Mouse (Mus musculus): Measurements from ENCODE around the gene Sarnp. TPM values are rescaled to one million over a fixed set of nuclear protein-coding genes. Genes with fewer than 3 reads are reported as not detected.

Gene Sarnp
- total and polyA plus RNA-seq, 2 experiments from 2014 or later: 24.3 to 126 TPM

DNA sequence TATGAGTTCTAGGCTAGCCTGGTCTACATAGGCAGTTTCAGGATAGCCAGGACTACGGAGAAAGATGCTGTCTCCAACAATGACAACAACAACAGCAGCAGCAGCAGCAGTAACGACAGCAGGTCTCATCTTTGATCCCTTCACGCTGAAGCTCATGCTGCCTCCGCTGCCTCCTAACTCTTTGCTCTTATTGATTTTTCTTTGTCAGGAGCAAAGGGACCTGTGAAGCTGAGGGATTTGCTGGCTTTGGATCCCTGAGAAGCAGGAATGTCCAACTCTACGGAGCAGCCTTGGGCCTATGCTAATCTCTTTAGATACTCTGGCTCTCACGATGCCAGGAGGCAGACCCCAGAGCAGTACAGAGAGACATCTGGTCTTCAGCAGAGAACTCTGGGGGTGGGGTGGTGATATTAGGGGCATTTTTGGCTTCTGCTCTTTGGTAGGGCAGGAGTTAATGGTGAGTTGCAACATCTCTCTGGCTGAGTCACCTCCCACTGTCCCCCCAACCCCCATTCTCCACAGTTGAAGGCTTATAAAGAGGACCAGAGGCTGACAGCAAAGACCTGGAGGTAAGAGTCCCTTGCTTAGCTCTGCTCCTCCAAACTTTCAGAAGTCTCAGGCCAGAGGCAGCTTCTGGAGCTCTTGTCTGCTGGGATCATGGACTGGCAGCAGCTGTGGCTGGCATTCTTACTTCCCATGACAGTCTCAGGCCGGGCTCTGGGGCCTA, 26.6 kb upstream of the Sarnp start, which contains the start of gene Mmp19:
TSS of gene Mmp19 (plus strand) at position 513 of the 727 bp plus-strand sequence.
- H3K9ac ChIP-seq (replicated peaks; ENCODE audit: low read length): no peak within 1 kb of the TSS
- H3K4me2 ChIP-seq (ENCODE audit: low read depth, low read length): no peak within 1 kb of the TSS
- no peak within 1 kb of the TSS for H3K27ac ChIP-seq
- no peaks in the 10 kb centered on the region for H3K36me3 ChIP-seq (ENCODE audit: insufficient read depth, low read length)
- H3K27me3 ChIP-seq (ENCODE audit: insufficient read depth, low read length): no peaks in the 10 kb centered on the region
- H3K4me1 ChIP-seq (ENCODE audit: insufficient read depth, low read length): no peaks in the 10 kb centered on the region
- no peaks in the 10 kb centered on the region for H3K9me3 ChIP-seq (ENCODE audit: low read length)
- DNase-seq (ENCODE audit: low spot score) (no peak), ATAC-seq (no peak)
- no peak within 1 kb of the TSS for H3K4me3 ChIP-seq (ENCODE audit: low read length)
- no peak for TF ChIP-seq CTCF (IDR thresholded peaks at IDR 0.05; ENCODE audit: low read depth)
- 74% methylated on average over 7 of the region's 7 CpGs for WGBS

DNA sequence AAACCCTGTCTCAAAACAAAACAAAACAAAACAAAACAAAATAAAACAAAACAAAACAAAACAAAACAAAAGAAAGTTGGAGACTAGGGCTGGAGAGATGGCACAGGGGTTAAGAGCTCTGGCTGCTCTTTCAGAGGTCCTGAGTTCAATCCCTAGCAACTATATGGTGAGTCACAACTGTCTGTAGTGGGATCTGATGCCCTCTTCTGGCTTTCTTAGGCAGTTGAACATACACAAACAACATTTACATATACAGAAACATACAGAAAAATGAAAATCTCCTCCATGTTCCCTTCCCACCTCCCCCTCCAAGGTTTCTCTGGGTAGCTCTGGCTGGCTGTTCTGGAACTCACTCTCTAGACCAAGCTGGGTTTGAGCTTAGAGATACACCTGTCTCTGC, 25.1 kb upstream of the Sarnp start:
- Histone ChIP-seq H3K4me3 (ENCODE audit: low read length) (no peak overlapping the region), H3K27me3 (ENCODE audit: insufficient read depth, low read length) (no peaks in the 10 kb centered on the region), H3K36me3 (ENCODE audit: insufficient read depth, low read length) (no peaks in the 10 kb centered on the region), H3K4me2 (ENCODE audit: low read depth, low read length) (no peak overlapping the region), H3K9ac (replicated peaks; ENCODE audit: low read length) (no peak overlapping the region), H3K4me1 (ENCODE audit: insufficient read depth, low read length) (no peaks in the 10 kb centered on the region), H3K9me3 (ENCODE audit: low read length) (no peaks in the 10 kb centered on the region), H3K27ac (no peak overlapping the region)
- TF ChIP-seq CTCF (IDR thresholded peaks at IDR 0.05; ENCODE audit: low read depth): no peak
- no peak for ATAC-seq
- DNase-seq (ENCODE audit: low spot score): no peak

DNA sequence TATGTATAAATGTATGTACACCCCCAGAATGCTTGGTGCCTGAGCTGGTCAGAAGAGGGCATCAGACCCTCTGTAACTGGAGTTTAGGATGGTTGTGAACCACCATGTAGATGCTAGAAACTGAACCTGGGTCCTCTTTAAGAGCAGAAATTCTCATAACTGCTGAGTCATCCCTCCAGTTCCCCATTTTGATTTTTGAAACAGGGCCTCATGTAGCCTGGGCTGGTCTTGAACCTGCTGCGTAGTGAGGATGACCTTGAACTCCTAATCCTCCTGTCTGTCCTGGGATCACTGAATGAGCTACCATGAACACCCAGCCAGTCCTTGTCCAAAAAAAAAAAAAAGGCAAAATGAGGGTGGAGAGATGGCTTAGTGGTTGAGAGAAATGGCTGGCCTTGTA, 23.9 kb upstream of the Sarnp start:
- H3K9ac ChIP-seq (replicated peaks; ENCODE audit: low read length): no peak overlapping the region
- no peak overlapping the region for H3K27ac ChIP-seq
- 94% methylated on average over 1 of the region's 1 CpGs for WGBS
- no peaks in the 10 kb centered on the region for H3K27me3 ChIP-seq (ENCODE audit: insufficient read depth, low read length)
- no peak overlapping the region for H3K4me2 ChIP-seq (ENCODE audit: low read depth, low read length)
- H3K4me1 ChIP-seq (ENCODE audit: insufficient read depth, low read length): no peaks in the 10 kb centered on the region
- H3K4me3 ChIP-seq (ENCODE audit: low read length): no peak overlapping the region
- no peak for TF ChIP-seq CTCF (IDR thresholded peaks at IDR 0.05; ENCODE audit: low read depth)
- H3K9me3 ChIP-seq (ENCODE audit: low read length): no peaks in the 10 kb centered on the region
- no peak for ATAC-seq
- no peaks in the 10 kb centered on the region for H3K36me3 ChIP-seq (ENCODE audit: insufficient read depth, low read length)
- no peak for DNase-seq (ENCODE audit: low spot score)

DNA sequence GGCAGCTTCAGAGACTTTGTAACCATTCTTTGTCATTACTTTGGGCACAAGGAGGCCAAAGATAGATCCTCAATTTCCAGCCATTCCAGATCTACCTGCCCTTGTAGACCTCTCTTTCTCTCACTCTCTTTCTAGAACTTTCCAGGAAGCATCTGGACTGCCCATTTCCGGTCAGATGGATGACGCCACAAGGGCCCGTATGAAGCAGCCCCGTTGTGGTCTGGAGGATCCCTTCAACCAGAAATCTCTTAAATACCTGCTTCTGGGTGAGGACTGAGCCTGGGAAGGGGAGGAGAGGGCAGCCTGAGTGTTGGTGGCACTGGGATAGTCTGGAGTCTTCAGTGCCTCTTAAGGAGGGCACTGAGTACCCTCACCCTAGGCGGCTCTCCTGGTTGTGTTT, 22.7 kb upstream of the Sarnp start:
- Histone ChIP-seq H3K4me3 (ENCODE audit: low read length) (no peak overlapping the region), H3K27ac (no peak overlapping the region), H3K9ac (replicated peaks; ENCODE audit: low read length) (no peak overlapping the region), H3K9me3 (ENCODE audit: low read length) (no peaks in the 10 kb centered on the region), H3K4me2 (ENCODE audit: low read depth, low read length) (no peak overlapping the region), H3K36me3 (ENCODE audit: insufficient read depth, low read length) (no peaks in the 10 kb centered on the region), H3K27me3 (ENCODE audit: insufficient read depth, low read length) (no peaks in the 10 kb centered on the region), H3K4me1 (ENCODE audit: insufficient read depth, low read length) (no peaks in the 10 kb centered on the region)
- TF ChIP-seq CTCF (IDR thresholded peaks at IDR 0.05; ENCODE audit: low read depth): no peak
- 90% methylated on average over 5 of the region's 5 CpGs for WGBS
- DNase-seq (ENCODE audit: low spot score) (no peak), ATAC-seq (no peak)

DNA sequence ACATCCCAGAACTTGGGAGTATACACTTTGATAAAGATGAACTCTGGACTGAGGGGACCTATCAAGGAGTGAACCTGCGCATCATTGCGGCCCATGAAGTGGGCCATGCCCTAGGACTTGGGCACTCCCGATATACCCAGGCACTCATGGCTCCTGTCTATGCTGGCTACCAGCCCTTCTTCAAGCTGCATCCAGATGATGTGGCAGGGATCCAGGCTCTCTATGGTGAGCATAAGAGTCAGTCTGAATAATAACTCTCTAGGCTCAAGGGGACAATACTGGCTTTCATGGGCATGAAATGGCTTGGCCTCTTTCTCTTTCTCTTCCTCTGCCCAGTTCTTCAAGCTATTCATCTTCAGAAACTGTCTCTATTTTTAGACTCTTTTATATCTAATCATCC, 21.6 kb upstream of the Sarnp start:
- no peak overlapping the region for H3K4me3 ChIP-seq (ENCODE audit: low read length)
- WGBS: 80% methylated on average over 3 of the region's 3 CpGs
- H3K9me3 ChIP-seq (ENCODE audit: low read length): no peaks in the 10 kb centered on the region
- H3K27ac ChIP-seq: no peak overlapping the region
- ATAC-seq (no peak), DNase-seq (ENCODE audit: low spot score) (peak; percentile 37)
- H3K36me3 ChIP-seq (ENCODE audit: insufficient read depth, low read length): peaks cover 4% of the 10 kb centered on the region; the same call in 1 of the 2 replicates
- TF ChIP-seq CTCF (IDR thresholded peaks at IDR 0.05; ENCODE audit: low read depth): no peak
- no peak overlapping the region for H3K9ac ChIP-seq (replicated peaks; ENCODE audit: low read length)
- no peak overlapping the region for H3K4me2 ChIP-seq (ENCODE audit: low read depth, low read length)
- H3K4me1 ChIP-seq (ENCODE audit: insufficient read depth, low read length): no peaks in the 10 kb centered on the region
- H3K27me3 ChIP-seq (ENCODE audit: insufficient read depth, low read length): no peaks in the 10 kb centered on the region

DNA sequence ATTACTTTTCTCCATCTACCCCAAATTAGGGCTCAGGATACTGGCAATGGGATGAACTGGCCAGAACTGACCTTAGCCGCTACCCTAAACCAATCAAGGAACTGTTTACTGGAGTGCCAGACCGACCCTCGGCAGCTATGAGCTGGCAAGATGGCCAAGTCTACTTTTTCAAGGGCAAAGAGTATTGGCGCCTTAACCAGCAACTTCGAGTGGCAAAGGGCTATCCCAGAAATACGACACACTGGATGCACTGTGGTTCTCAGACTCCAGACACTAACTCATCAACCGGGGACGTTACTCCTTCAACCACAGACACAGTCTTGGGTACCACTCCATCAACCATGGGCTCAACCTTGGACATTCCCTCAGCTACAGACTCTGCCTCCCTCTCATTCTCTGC, 18.5 kb upstream of the Sarnp start:
- no peaks in the 10 kb centered on the region for H3K9me3 ChIP-seq (ENCODE audit: low read length)
- H3K4me1 ChIP-seq (ENCODE audit: insufficient read depth, low read length): peaks cover 9% of the 10 kb centered on the region; the same call in 1 of the 2 replicates
- H3K4me2 ChIP-seq (ENCODE audit: low read depth, low read length): no peak overlapping the region
- WGBS: 96% methylated on average over 8 of the region's 8 CpGs
- ATAC-seq: no peak
- H3K27me3 ChIP-seq (ENCODE audit: insufficient read depth, low read length): no peaks in the 10 kb centered on the region
- no peak for TF ChIP-seq CTCF (IDR thresholded peaks at IDR 0.05; ENCODE audit: low read depth)
- H3K27ac ChIP-seq: no peak overlapping the region
- H3K36me3 ChIP-seq (ENCODE audit: insufficient read depth, low read length): peaks cover 4% of the 10 kb centered on the region; the same call in 1 of the 2 replicates
- H3K4me3 ChIP-seq (ENCODE audit: low read length): no peak overlapping the region
- H3K9ac ChIP-seq (replicated peaks; ENCODE audit: low read length): no peak overlapping the region
- no peak for DNase-seq (ENCODE audit: low spot score)

DNA sequence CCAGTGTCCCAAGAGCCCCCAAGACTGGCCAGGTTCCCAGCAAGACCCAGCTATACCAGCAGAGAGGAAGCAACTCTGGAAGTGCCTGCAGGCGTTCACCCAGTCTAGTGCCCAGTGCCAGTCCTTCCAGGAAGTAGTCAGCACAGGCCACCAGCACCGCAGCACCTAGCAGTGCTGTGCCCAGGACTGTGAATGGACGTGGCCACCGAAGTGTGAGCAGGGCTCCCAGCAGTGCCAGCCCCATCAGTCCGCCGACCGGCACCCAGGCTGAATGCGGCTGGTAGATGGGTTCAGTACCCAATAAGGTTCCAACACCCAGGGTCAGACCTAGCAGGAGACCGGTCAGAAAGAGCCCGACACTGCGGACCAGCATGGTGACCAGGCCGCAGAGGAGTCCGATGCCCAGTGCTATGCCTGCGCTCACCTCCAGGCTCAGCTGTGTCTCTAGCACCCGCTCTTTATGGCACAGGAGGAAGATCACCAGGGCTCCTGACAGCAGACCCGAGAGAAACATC, 15.1 kb upstream of the Sarnp start:
- no peaks in the 10 kb centered on the region for H3K9me3 ChIP-seq (ENCODE audit: low read length)
- H3K4me1 ChIP-seq (ENCODE audit: insufficient read depth, low read length): peaks cover 20% of the 10 kb centered on the region
- H3K9ac ChIP-seq (replicated peaks; ENCODE audit: low read length): no peak overlapping the region
- no peak for DNase-seq (ENCODE audit: low spot score)
- H3K4me3 ChIP-seq (ENCODE audit: low read length): no peak overlapping the region
- TF ChIP-seq CTCF (IDR thresholded peaks at IDR 0.05; ENCODE audit: low read depth): no peak
- ATAC-seq: no peak
- no peak overlapping the region for H3K4me2 ChIP-seq (ENCODE audit: low read depth, low read length)
- 88% methylated on average over 16 of the region's 16 CpGs for WGBS
- peaks cover 4% of the 10 kb centered on the region; the same call in 1 of the 2 replicates for H3K36me3 ChIP-seq (ENCODE audit: insufficient read depth, low read length)
- H3K27me3 ChIP-seq (ENCODE audit: insufficient read depth, low read length): no peaks in the 10 kb centered on the region
- H3K27ac ChIP-seq: no peak overlapping the region

Measured in hindbrain, postnatal 0 days (tissue).